Mouse (Mus musculus) spleen, adult 12 weeks (tissue): ENCODE measurements around the gene Alk.
"Not testable (repeated sequence)": the region's sequence is repeated elsewhere in the genome, so short reads cannot be mapped to it uniquely, and the experiment has no call there.

ENCODE experiments used
- DNase-seq: peaks from one replicate; pipeline ENCODE4 v3.0.0; 2022; ENCODE audit warnings: low spot score

Alk gene

DNA sequence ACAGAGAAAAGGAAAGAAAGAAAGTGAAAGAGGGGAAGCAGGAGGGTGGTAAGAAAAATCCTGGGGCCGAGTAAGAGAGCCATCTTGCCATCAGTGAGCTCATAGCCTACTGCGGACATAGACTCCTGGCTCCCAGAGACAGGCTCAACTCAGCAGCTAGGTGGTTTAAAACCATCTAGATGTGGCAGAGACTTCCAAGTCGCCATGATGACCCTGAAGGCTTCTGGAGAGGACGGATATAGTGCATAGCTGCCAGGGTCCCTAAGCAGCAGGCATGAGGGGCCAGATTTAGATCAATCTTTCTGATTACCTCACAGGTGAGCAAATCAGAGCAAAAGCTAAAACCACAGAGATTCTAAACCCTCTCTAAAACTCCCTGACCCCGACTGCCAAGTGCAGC, 76.9 kb downstream of the Alk start:
- DNase-seq = no peak

DNA sequence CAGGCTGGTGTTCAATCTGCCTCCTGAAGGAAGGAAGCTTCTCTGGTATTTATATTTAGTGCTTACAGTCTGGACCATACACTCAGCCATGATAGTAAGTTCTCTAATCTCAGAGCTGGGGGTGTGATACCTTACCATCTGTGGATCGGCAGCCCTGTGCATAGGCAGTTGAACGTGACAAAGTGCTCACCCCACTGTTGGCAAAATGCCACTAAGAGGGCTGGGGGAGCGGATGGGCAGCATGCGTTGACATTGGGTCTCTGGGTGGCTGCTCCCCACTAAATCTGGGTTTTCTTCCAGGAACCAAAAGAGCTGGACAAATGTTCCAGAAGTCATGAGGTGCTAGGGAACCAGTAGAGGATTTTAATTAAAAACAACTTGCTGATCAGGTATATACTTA, 78.1 kb downstream of the Alk start:
- no peak for DNase-seq

DNA sequence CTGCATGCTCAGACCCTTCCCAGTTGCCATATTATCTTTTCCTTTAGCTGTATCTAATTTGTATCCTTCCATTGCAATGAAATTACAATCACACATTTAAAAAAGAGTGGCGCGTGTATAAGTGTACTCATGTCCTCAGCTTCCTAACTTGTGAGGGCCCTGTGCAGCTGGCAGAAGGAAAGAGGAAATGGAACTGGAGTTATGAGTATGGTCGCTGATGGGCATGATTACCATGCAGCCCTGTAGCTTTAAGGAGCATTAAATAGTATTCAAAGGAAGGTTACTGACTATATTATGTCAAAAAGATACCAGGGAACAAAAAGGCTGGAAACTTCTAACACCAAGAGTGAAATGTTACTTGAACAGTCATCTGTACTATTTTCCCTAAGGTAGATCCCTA, 79.6 kb downstream of the Alk start:
- DNase-seq = no peak

DNA sequence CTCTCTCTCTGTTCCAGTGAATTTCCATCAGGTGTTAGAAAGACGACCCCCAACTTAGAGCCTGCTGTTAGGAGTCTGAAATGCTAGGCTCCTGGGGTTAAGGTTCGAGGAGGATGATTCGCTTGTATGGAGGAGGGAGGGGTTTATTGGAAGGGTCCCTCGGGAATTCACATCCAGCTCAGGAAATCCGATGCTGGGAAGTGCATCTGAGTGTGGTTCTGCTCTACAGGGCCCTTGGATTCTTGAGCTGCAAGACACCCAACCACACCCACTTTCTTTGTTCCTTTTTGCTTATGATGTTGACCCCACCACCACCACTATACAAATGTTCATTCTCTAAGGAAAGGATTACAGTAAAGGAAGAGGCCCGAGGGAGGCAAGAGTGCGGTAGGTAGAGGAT, 81.4 kb downstream of the Alk start:
- DNase-seq = no peak

DNA sequence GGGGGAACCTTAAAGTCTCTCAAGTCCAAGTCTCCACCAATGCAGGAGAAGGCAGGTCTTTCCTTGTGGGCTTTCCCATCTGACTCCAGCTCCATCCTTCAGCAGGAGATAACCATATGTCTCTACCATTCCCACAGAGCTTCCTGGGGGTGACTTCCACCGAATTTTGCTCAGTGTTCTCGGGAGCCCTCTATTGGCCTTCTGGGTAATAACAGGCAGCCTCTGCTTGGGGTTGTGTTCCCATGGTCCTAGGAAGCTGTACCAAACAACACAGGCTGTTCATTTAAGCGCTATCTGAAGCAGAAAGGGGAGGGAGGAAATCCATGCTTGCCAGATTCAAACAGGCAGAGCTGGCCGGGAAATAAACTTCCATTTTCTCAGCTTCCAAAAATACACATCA, 82.0 kb downstream of the Alk start:
- no peak for DNase-seq

DNA sequence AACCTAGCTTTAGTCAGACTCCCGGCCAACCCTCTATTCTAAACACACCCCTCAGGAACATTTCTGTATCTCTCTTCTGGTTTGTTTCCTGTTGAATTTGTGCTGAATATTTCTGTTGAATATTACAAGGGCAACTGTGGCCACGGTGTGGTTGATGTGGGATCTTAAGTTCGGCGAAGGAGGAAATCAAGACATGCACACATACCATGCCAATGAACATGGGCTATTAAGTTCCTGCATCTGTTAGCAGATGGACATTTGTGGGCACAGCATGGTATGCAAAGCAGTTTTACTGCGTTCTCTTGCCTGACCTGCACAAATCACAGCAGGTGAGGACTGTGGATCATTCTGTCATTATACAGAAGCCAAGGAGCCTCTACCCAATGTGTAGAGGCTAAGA, 83.1 kb downstream of the Alk start:
- DNase-seq = no peak

DNA sequence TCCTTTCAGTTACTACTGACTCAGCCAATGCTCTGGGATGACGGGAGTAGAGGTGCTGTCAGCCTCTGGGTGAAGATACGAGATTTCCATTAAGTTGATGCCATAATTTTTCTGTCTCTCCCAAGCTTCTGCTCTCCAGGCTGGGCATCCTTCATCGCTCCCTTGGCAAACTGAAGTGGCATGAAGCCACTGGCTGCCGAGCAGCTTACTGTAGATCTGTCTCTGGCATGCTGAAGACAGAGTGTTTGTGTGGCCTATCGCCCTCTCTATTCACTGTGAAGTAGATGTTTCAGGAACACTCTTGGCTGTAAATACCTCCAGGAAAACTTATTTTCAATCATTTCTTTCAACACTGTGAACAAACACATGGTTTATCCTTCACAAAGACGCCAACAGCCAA, 93.7 kb downstream of the Alk start:
- DNase-seq = no peak

DNA sequence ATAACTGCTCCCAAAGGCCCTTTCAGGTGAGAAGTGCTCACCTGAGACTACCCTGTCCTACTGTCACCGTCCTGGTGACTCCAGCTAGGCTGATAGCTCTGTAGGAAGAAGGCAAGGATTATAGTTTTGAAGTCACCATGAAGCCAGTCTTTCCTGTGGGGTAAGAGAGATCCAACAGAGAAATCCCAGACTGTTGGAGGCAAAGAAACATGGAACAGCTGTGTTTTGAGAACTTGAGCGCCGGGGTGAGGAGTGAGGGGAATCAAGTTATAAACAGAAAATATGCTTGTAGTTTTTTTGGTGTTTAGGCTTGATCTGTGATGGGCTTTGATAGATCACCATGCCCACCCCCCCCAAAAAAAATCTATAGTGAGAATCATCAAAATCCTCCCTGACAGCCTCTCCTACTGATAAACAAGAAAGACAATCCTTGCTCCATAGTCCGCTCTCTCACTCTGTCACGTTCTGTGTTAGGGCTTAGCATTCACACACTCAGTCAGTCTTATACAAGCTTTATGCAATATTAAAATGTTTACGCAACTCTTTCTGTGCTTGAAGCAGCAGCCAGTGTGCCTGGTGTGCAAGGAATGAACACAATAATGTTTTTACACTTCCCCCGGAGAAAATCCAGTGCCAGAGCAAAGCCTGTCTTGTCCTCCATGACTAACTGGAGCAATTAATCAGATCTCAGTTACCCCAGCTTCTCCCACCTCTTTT, 95.6 kb downstream of the Alk start:
- DNase-seq = no peak

DNA sequence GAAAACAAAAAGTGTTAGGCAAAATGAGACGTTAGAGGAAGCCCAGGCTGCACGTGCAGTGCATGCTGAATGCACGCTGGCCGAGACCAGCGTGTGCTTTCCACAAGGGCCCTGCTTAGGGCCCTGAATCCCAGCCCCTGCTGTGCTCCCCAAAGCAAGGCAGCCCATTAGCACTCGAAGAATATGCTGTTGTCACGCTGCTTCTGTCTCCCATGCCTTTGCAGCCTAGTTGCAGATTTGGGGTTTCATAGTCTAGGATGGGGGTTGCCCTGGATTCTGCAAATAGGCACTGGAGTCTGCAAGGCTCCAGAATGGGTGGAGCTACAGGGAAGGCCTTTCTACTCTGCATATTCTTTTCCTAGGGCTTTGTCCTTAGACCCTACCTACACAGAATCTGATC, 99.2 kb downstream of the Alk start:
- no peak for DNase-seq

DNA sequence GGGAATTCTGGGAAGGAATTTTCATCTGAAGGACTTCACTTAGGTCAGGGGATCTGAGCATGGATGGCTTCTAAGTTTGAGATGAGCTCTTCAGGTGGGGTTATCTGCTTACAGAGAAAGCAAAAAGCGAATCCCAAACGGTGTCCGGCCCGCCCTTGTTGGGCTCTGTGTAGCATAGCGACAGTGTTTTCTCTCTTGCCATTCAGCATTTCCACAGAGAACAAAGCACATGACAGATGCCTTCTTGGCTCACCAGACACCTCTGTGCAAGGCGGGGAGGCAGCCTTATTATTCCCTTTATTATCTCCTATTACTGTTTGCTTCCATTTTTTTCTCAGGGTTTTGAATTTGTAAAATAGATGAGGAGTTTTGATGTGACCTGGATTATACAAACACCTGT, 99.8 kb downstream of the Alk start:
- no peak for DNase-seq

DNA sequence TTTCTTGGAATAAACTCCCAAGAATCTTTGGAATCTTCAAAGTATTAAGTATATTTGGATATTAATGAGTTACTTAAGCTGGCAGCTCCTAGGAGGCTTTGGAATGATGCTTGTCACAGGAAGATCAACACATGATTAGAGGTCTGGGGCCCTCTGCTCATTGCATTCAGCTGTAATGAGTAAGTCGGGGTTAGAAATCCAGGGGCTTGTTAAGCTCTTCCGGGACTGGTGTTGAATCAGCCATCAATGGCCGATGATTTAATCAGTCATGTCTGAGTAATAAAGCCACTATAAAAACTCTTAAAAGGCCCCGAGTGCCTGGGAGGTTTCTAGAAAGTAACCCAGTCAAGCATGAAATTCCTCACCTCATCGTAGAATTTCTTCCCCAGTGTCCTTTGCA, 109.0 kb downstream of the Alk start:
- no peak for DNase-seq

DNA sequence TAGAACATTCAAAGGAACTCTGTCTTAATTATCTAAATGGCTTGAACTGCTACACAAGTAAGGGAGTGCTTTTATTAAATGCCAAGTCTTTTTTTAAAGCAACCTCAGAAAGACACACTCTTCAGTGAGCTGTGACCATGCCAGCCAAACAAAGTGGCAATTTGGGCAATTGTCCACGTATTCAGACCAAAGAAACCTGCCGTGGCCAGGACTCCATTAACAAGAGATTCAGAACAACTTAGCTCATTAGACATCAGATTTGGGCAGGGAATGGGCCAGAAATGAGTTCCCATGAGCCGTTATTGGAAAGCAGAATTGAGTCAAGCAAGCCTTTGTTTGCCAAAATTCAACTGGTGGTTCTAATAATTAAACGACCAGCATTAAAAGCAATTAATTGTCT, 118.8 kb downstream of the Alk start:
- DNase-seq = no peak

DNA sequence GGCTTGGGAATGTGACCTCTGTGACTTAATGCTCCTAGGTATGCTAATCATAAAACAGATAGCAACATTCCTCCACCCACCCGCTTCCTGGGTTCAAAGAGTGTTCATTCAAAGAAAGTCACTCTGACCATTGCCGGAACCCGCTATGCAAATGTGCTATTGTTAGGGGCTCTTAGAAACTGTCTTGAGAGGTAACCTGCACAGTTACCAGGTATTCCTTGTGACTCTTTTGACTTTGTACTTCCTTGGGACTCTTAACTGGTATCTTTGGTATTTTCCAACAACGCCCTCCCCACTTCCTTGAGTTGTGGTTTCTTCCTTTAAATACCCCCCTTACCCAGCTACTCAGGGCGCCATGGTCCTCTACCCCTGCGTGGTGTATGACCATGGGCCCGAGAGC, 125.2 kb downstream of the Alk start:
- not testable (repeated sequence) for DNase-seq

DNA sequence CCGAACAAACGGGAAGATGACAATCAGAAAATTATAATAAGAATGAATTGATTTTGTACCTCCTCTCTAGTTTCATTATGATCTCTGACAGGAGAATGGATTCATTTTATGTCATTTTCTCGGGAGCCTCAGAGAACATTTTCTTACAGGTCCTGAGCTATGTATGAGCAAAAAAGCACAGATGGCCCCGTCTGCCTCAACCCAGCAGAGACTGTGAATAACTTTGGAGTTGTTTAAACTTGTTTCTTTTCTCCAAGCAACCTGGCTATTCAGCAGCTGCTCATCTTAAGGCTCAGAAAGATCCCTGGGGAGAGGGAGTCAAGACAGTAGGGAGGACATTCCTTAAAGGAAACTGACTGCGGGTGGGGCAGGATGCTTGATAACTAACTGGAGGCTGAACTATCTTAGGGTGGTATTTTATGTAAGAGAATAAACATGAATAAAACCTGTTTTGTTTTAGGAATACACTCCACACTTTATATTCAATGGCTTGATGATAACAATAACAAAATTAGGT, 126.5 kb downstream of the Alk start:
- DNase-seq = no peak

DNA sequence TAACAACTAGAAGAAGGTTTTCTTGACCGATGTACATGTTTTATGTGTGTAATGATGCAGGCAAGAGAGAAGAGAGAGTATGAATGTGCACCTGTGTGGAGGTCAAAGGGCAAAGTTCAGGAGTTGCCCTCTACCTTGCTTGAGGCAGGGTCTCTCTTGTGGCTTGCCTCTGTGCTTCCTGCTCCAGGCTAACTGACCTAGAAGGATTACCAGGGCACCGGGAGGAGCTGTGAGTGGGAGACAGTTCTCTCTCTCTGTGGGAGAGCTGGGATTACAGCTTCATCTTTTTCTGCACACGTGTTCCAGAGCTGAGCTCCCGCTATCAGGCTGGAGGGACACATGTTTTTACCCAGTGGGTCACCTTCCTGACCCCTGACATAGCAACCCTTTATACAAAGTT, 127.5 kb downstream of the Alk start:
- DNase-seq = no peak

DNA sequence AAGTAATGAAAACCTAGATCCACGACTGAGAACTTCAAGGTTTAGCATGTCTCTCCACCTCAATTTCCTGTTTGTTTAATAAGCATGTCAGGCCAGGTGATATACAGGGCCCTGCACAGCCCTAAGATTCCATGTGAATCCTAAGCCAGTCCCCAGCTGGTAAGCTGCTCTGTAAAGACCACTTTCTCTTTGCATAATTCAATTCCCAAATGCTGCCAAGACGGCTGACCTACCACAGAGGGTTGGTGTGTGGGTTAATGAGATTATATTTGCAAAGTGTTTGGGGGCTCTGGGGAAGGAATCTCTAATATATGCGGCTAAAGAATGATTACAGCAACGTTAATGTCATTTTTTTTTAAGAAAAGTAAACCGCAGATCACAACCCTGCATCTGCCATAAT, 130.3 kb downstream of the Alk start:
- DNase-seq = no peak

DNA sequence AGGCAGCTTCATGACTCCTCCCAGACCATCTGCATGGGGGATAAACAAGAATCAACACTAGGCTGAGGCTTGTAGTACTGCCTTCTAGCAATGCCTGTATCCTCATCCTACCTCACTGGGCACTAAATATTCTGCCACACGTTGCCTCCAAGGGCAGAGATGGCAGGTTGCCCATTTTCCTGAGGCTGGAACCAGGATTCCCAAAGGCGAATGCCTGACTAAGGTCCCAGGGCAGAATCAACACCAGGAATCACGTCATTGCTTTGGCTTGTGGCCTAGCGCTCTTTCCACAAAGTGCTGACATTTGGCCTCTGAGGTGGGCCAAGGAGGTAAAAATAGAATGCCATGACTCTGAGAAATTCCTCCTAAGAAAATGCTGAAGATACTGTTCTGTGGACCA, 155.9 kb downstream of the Alk start:
- no peak for DNase-seq

DNA sequence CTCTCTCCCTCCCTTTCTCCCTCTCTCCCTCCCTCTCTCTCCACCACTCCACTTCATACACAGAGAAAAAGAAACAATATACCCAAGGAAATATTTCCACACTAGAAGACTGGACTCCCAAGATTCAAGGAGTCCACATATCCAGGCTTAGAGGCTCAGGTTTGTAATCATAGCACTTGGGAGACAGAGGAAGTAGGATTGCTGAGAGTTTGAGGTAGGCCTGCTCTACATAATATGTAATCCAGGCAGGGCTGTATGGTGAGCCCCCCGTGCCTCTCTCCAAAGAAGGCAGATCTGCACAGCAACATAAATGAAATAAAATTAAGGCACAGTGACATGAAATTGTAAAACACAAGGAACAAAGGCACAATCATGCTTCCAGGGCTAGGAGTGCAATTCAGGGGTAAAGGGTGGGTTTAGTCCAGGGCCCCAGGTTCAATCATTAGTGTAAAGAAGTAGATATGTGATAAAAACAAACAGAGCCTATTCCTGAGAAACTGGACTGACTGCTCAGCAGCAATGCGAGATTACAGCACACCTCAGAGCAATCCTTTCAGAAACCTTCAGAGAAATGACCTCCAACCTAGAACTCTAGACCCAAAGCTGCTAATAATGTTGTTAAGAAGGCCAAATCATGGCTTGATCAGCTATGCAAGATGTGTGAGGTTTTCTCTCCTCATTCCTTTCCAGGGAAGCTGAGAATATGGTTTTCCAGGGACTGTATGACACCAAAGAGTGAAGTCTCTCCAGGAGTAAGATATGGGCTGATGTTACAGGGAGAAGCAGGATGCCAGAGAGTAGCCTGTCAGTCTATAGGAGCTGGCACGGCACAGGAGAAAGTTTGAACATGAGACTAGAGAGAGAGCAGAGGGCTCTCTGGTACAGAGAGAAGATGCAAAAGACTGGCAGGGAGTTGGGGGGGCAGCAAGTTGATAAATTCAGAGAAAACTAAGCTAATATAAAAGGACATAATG, 158.9 kb downstream of the Alk start:
- DNase-seq = no peak

DNA sequence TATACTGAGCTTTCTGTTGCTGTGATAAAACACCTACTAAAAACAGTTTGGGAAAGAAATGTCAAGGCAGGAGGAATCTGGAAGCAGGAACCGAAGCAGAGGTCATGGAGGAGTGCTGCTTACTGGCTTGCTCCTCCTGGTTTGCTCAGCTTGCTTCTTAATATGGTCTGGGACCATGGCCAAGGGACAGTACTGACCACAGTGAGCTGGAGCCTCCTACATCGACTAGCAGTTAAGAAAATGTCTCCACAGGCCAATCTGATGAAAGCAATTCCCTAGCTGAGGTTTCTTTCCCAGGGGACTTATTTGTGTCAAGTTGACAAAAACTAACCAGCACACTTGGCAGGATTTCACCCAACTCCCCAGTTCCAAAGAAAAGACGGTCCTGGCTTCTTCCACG, 187.0 kb downstream of the Alk start:
- no peak for DNase-seq

DNA sequence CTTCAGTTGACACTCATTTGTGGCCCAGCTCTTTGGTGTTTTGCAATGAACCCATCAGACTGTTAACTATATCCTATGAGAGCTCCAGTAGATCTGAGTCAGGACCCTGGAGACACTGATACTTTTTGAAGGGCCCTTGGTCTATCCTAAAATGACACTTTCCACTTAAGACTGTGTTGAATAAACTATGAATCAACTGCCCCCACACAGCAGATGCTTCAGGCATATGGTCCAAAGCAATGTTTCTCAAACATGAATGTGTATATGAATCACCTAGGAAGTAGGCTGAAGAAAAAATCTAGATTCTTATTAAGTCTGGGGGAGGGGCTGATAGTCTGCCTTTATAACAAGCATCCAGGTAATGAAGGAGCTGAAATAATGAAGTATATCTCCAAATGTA, 189.8 kb downstream of the Alk start:
- no peak for DNase-seq

DNA sequence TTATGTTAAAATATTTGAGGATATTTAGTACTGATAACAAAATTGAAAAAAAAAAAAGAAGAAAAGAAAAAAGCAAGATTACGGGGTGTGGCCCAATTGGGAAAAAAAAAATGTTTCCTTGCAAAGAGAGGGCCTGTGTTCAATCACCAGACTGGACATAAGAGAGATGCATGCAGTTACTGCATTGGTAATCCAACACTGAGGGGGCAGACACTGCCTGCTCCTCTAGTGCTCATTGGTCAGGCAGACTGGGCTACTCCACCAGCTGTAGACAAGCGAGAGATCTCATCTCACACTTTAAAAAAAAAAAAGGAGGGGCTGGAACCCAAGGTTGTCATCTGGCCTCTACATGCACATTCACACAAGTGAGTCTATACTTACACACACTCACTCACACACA, 199.6 kb downstream of the Alk start:
- DNase-seq = no peak

DNA sequence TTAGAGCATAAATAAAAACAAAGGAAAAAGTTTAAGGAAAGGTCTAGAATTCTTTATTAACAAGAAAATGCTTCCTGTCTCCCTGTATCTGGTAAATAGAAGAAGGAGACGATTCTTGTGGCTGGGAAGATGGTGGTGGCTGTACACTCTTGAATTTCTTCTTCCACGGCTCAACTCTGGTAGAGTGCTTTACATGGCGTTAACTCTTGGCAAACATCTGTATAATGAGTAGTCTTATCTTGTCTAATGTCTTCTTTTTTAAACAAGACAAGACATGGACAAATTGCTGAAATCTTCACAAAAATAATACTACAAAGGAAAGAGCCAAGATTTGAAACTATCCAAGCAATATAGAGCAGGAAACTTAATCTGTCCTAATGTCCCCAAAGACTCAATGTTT, 202.6 kb downstream of the Alk start:
- no peak for DNase-seq

DNA sequence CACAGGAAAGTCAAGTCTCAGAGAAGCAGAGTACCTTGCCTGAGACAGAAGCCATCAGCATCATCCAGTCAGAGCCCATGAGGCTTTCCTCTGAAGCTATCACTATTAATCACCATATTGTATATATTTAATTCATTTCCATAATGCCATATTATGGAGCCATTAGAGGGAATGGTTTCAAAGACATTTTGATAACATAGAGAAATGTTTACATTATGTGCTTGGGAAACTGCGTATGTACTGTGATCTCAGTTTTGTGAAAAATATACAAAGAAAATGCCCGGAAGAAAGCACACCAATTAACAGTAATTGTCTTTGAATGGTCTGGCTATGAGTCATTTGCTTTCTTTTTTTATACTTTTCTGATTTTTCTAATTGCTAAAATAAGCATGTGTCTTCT, 203.1 kb downstream of the Alk start:
- no peak for DNase-seq
